Mouse (Mus musculus): Measurements from ENCODE around the gene Tpst1. TPM values are rescaled to one million over a fixed set of nuclear protein-coding genes. Genes with fewer than 3 reads are reported as not detected.

The Tpst1 gene
- total RNA-seq, 1 experiment from 2014 or later: 55.1 TPM

DNA sequence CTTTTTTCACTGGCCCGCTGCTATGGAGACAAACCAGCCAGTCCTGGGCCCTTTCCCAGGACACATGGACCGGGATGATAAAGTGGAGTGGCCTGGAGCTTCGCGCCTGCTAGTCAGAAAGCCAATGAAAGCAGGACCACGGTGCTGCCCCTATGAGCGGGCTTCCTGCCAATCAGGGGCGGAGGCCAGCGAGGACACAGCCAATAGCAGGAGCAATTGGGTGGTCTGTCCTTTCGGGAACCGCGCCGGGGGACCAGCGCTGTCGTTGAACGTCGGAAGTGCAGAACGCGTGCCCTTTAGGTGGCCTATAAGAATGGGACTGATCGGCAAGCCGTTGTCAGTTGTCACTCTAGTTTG, 70.8 kb downstream of the Tpst1 start:
- peak; percentile 86 for DNase-seq

- DNase-seq: peak; percentile 93
These were observed 71.5 kb downstream of the Tpst1 start, which contains the start of gene Kctd7 for GRCm38 (mm10) chr5:130144334-130145312. Kctd7 (plus strand) TSS chr5:130144861.

- DNase-seq: peak; percentile 30
These were observed 72.8 kb downstream of the Tpst1 start for GRCm38 (mm10) chr5:130145961-130146360.

DNA sequence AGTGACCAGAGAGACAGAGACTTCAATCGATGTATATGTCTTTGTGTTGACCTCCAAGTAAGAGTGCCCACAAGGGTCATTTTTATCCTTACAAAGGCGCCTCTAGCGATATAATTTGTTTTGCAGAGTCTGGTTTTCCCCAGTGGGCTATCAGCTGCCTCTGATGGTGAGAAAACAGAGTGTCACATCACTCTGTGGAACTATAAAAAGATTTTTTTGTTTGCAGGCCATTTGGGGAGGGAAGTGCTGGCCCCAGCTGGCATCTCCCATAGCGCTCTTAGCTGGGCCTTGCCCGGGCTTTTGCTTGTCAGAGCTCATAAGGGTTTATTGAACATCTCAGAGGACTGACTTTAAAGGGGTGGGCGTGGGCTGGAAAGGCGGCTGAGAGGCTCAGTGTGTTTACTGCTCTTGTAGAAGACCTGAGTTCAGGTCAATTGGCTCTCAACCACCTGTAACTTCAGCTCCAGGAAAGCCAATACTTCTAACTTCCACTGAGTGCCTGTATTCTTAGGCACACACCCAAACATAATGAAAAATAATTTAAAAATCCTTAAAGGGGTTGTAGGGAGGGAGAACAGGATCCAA, 76.7 kb downstream of the Tpst1 start:
- no peak for DNase-seq

DNA sequence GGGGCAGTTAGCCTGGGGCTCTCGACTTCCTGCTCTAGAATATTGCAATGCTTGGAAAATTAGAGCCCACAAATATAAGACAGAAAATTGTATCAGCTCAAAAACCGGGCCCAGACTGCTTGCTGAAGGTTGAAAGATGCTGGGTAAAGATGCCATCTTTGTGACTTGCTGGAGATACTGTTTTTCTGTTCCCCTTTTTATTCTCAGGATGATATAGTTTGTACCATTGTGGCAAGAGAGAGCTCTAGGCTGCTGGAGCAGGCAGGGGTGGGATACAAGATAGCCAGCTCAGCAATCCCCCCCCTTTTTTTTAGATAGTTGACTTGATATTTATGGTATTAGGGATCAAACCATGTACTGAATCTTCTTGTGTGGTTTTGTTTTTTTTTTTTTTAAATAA, 81.2 kb downstream of the Tpst1 start:
- no peak for DNase-seq

- no peak for DNase-seq
These were observed 85.4 kb downstream of the Tpst1 start for GRCm38 (mm10) chr5:130158545-130158944.

DNA sequence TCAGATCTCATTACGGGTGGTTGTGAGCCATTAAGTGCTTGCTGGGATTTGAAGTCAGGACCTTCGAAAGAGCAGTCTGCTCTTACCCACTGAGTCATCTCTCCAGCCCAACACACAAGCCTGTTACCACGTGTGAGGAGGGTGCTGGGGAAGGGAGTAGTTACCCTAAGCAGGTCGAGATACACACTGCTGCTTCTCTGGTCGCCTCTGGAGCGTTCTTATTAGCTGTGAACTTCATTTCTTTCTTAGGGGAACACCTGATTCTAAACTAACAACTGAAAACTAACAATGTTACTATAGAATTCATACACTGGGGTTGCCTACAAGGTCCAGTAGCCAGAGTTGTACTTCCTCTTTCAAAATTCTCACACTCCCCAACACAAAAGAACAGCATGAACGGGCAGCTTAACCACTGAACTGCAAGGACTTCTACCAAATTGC, 86.7 kb downstream of the Tpst1 start:
- DNase-seq: no peak

DNA sequence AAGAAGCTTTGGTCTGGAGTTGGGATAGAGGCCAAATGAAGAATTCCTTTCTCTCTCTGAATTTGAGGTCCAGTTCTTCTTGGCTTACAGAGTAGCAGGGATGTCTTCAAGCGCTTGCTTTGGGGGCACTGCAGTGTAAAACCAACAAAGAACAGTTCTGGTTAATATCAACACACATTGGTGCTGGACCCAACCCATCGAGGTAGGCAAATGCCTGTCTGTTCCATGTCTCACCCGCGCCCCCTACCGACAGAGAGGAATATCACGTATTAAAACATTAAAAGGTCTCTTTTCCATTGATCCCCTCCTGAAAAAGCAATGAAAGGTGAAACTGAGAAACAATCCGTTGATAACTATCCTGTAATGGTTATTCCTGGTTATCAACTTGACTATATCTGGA, 90.5 kb downstream of the Tpst1 start:
- peak; percentile 87 for DNase-seq

GRCm38 (mm10) chr5:130165213-130165612, 92.1 kb downstream of the Tpst1 start:
- no peak for DNase-seq

- DNase-seq: no peak
These were observed 96.0 kb downstream of the Tpst1 start for GRCm38 (mm10) chr5:130169109-130169508.

DNA sequence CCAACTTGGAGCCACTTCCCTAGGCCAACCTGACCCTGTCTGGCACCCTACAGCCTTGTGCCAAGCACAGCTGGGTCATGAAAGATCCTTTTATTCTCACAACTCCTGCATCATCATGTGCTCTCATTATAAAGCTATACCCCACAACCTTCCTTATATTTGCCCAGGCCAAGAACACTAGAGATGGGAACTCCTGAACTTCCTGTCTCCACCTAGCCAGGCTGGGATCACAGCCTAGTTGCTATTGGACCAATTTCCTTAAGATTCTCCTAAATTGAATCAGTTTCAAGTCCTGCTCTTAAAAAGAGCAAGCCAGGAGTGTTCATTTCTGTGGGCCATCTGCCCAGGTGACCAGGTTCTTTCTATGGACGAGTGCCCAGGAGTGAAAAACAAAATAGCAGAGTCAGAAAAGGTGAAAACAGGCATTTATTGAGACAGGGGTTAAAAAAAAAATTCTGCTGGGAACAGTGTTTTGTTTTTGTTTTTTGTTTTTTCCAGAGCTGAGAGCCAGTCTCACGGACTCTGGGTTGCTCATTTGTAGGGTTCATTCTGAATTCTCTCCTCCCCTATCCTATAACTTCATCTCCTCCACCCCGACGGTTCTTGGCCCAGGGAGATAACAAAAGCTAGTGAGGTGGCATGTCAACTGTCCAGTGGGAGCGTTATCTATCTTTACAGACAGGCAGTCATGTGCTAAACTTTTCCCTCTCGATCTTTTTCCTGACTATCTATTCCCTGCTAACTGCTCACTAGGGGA, 97.7 kb downstream of the Tpst1 start:
- DNase-seq: no peak

- DNase-seq: peak; percentile 96
These were observed 98.4 kb downstream of the Tpst1 start, which contains the start of gene Rabgef1 for GRCm38 (mm10) chr5:130171423-130171954. Rabgef1 (plus strand) TSS chr5:130171798.

DNA sequence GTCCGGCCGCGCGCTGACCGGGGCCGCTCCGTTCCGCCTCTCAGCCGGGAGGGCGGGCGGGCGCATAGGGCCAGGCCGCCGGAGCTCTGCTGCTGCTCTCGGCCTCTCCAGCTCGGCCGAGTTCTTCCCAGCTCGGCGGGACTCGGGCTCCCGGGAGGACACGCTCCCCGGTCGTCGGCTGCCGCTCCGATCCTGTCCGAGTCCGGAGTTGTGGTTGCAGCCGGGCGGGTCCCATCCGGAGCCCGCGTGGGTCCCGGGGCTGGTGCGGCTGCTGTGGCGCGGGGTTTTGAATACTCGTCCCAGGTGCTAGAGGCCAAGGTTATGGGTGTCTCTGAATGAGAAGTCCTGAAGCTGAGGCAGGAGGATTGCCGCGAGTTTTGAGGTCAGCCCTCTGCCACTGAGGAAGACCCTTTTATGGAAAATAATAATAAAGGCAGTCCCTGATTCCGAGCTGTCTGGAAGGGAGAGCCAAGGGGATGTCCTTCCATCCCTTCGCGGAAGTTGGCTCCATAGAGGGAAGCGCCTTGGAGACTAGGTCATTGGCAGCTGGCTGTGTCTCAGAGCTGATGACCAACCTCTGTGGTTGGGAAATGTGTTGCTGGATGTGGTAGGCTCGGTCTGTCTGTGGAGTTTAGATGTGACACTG, 99.0 kb downstream of the Tpst1 start:
- peak; percentile 42 for DNase-seq

GRCm38 (mm10) chr5:130173012-130173411, 99.9 kb downstream of the Tpst1 start:
- no peak for DNase-seq

DNA sequence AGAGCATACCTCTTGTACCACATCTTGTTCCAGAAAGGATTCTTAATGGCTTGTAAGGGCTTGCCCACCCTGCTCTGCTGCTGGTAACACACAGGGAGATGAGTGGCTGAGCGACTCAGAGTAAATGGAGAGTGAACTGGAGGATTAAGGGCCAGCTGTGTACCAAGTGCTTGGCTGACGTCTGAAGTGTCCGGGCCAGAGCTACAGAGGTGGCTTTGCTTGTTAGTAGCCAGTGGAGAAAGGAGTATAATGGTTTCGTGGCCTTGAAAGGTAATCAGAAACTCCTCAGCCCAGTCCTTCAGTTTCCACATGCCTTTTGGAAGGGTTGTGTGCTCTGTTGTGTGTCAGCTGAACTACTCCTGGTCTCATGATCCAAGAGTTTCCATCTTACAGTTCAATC, 104.7 kb downstream of the Tpst1 start:
- DNase-seq: no peak

- DNase-seq: no peak
These were observed 107.2 kb downstream of the Tpst1 start for GRCm38 (mm10) chr5:130180362-130180761.

DNA sequence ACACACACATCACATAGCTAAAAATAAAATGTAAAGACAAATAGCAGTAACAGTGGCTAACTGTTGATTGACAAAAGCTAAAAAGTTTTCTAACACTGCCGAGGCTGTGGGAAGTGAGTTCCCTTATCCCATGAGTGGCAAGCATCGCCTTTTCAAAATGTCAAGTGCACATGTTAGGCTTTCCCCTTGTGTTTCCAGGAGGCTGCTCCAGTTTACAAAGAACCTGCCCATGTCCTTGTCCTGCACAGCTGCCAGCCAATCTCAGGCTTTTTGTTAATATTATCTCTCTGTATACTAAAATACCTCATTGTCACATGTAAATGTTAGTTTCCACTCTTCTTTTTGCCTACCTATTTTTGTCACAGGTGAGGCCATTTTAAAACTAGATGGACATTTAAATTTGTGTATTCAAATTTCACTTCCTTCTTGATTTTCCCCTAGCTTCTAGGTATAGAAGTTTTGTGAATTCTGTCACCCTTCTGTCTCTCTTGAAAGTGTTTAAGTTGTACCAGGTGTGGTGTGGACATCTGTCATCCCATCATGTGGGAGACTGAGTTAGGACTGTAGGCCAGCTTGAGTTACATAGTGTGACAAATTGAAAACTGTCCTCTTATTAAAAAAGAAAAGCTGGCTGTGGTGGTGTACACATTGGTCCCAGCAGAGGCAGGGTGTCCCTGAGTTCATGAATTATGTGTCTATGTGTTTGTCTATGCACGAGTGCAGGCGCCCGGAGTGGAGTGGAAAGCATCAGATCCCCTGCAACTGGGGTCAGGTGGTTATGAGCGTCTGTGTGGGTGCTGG, 108.8 kb downstream of the Tpst1 start:
- DNase-seq: no peak

DNA sequence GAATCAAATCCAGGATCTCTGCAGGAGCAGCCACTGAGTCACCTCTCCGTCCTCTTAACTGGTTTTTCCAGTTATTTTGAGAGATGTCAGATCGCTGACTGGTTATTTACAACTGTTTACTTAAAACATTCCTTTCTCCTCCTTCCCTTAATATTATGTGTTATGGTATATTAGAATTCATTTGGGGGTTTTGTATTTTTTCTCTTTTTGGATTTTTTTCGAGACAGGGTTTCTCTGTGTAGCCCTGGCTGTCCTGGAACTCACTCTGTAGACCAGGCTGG, 109.4 kb downstream of the Tpst1 start:
- no peak for DNase-seq

DNA sequence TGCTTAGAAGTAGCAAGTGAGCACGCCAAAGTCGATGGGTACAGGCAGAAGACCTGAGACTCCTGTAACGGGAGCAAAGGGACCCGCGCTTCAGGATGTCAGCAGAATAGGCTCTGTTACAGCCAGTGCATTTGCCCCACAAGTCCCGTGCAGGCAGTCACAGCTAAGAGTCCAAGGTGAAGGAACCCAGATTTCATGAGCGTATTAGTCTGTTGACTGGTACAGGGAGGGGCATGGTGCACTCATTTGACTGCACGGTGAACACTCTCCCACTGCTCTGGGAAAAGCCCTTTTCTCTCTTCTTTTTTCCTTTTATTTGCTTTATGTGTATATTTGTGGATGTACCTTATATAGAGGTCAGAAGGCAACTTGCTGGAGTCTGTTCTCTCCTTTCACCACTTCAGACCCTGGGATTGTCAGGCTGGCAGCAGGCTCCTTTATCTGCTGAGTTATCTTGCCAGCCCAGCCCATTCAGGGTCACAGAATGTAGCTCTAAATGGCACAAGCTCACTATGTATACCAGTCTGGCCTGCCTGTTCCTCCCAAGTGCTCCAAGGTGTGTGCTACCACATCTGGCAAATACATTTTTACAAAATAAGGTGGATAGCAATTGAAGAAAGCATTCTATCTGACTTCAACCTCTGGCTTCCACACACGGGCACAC, 111.2 kb downstream of the Tpst1 start:
- peak; percentile 35 for DNase-seq

DNA sequence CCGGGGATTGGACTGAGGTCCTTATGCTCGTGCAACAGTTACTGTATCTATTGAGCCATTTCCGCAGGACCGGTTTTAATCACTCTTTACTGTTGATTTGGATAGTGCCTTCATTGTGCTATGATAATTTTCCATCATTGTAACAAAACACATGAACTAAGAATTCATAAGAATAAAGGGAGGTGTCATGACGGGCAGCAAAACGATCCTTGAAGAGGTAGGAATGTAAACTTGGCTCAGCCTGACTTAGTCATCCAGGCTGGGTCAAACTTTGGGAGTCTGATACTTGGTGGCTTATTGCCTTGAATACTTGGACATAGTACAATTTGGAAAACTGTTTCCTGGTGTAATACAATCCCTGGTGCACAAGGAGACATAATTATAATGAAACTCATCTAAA, 112.2 kb downstream of the Tpst1 start:
- no peak for DNase-seq

Measured in adrenal gland, postnatal 25 days (tissue).